Comparison of ENCODE assay signal across 13 mouse cellular contexts in the genomic region with DNA sequence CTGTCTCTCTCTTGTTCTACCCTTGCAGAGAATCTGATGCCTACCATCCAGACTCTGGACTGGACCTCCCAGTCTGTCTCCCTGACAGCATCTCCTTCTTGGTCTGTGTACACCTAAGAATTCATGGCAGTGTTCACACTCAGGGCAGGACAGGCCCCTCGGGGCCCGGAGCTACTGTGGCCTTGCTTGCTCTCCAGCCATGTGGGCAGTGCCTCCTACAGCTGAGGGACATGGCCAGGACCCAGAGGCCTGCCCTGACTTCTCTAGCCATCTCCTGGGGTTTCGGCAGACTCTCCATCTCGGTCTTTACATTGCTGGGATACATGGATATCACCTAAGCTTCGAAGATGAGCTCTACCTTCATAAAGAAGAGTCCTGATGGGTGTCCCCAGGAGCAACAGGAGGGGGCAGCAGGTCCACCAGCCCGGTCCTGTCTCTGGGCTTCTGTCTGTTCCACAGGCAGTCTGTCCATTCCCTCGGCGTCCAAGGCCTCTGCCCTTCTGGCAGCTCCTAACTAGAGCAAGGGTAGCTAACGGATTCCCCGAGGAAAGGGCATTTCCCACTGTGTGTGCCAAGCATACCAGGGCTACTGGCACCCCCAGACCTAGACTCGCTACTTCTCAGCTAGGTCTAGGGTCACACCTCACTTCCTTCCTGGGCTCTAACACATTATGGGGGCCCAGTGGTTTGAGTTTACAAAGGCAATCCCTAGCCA. TPM values are rescaled to one million over a fixed set of nuclear protein-coding genes. Genes with fewer than 3 reads are reported as not detected.
DNase-seq lines count a peak whose midpoint lies in the region; ATAC-seq and TF ChIP-seq lines count a peak whose summit lies in the region.
"Had no signal": no experiment of that assay in that cellular context is flagged by ENCODE, and none has a peak within 500 bp of the region (broad histone marks: within the 10 kb centered on the region; RNA-seq: fewer than 3 reads in every experiment).

No protein-coding gene starts in this region.

- no peaks in the 10 kb centered on the region for H3K9me3 ChIP-seq in heart, embryonic 12.5 days (replicated peaks)
- H3K9me3 ChIP-seq in liver, postnatal 0 days (ENCODE audit: low read length) = no peaks in the 10 kb centered on the region
- H3K9me3 ChIP-seq in embryonic facial prominence, embryonic 13.5 days = no peaks in the 10 kb centered on the region
- H3K9me3 ChIP-seq in stomach, postnatal 0 days (ENCODE audit: control insufficient read depth, low read length) = no peaks in the 10 kb centered on the region
- H3K9me3 ChIP-seq: liver, embryonic 13.5 days; midbrain, embryonic 10.5 days had no signal

- H3K27me3 ChIP-seq in heart, embryonic 12.5 days (replicated peaks) = no peaks in the 10 kb centered on the region
- no peaks in the 10 kb centered on the region for H3K27me3 ChIP-seq in liver, adult 2 months (ENCODE audit: control insufficient read depth, insufficient read depth, low read length)
- H3K27me3 ChIP-seq in liver, postnatal 0 days (ENCODE audit: insufficient read depth, low read length) = no peaks in the 10 kb centered on the region
- H3K27me3 ChIP-seq in embryonic facial prominence, embryonic 13.5 days = no peaks in the 10 kb centered on the region
- no peaks in the 10 kb centered on the region for H3K27me3 ChIP-seq in stomach, postnatal 0 days (ENCODE audit: control insufficient read depth, insufficient read depth, low read length)

- peaks cover 12% of the 10 kb centered on the region; the same call in 1 of the 2 replicates for H3K79me2 ChIP-seq in liver, adult 2 months (ENCODE audit: control insufficient read depth, insufficient read depth, low read length)

- no peak for DNase-seq in heart, postnatal 4 days
- DNase-seq in liver, adult 2 months (ENCODE audit: extremely low read depth, low read depth, low spot score) = peak; percentile 45
- no peak for DNase-seq in liver, postnatal 0 days
- DNase-seq in lung, postnatal 14 days = no peak
- DNase-seq in stomach, postnatal 0 days (ENCODE audit: low spot score) = no peak
- DNase-seq: cerebellum, postnatal 10 days; embryo, embryonic 11 days; kidney, adult 2 months; liver, embryonic 13.5 days had no signal

- no peak for TF ChIP-seq CTCF in liver, adult 2 months (IDR thresholded peaks at IDR 0.05; ENCODE audit: low read depth, low read length)
- TF ChIP-seq CTCF in liver, postnatal 0 days (IDR thresholded peaks at IDR 0.05; ENCODE audit: low read depth) = no peak
- TF ChIP-seq CTCF in stomach, postnatal 0 days (IDR thresholded peaks at IDR 0.05; ENCODE audit: low read depth) = no peak

- TF ChIP-seq EP300 in liver, postnatal 0 days (IDR thresholded peaks at IDR 0.05; ENCODE audit: low read depth) = no peak
- no peak for TF ChIP-seq EP300 in stomach, postnatal 0 days (optimal IDR thresholded peaks at IDR 0.05)

- H3K36me3 ChIP-seq in heart, embryonic 12.5 days = peaks cover 17% of the 10 kb centered on the region
- H3K36me3 ChIP-seq in liver, adult 2 months (ENCODE audit: control insufficient read depth, insufficient read depth, low read length) = no peaks in the 10 kb centered on the region
- H3K36me3 ChIP-seq in liver, postnatal 0 days (replicated peaks; ENCODE audit: insufficient read depth, low read length) = no peaks in the 10 kb centered on the region
- peaks cover 14% of the 10 kb centered on the region for H3K36me3 ChIP-seq in embryonic facial prominence, embryonic 13.5 days
- no peaks in the 10 kb centered on the region for H3K36me3 ChIP-seq in stomach, postnatal 0 days (ENCODE audit: control insufficient read depth, insufficient read depth, low read length)
- H3K36me3 ChIP-seq: liver, embryonic 13.5 days had no signal

- no peak overlapping the region for H3K4me2 ChIP-seq in heart, embryonic 12.5 days
- no peak overlapping the region for H3K4me2 ChIP-seq in liver, postnatal 0 days (ENCODE audit: low read depth, low read length)
- peak overlapping the region; percentile 55; the same call in 1 of the 2 replicates for H3K4me2 ChIP-seq in embryonic facial prominence, embryonic 13.5 days
- no peak overlapping the region for H3K4me2 ChIP-seq in stomach, postnatal 0 days (replicated peaks; ENCODE audit: low read depth)
- H3K4me2 ChIP-seq: liver, embryonic 13.5 days had no signal

- WGBS in heart, embryonic 12.5 days = 85% methylated on average over 11 of the region's 11 CpGs
- 82% methylated on average over 11 of the region's 11 CpGs for WGBS in liver, adult 2 months
- WGBS in liver, postnatal 0 days (ENCODE audit: insufficient replicate concordance) = 73% methylated on average over 11 of the region's 11 CpGs
- WGBS in embryonic facial prominence, embryonic 13.5 days = 91% methylated on average over 11 of the region's 11 CpGs
- 88% methylated on average over 11 of the region's 11 CpGs for WGBS in stomach, postnatal 0 days

- no peak overlapping the region for H3K4me3 ChIP-seq in heart, embryonic 12.5 days
- H3K4me3 ChIP-seq in liver, adult 2 months (ENCODE audit: insufficient read depth, low read depth, low read length) = no peak overlapping the region
- H3K4me3 ChIP-seq in liver, postnatal 0 days (ENCODE audit: low read depth, low read length) = no peak overlapping the region
- no peak overlapping the region for H3K4me3 ChIP-seq in embryonic facial prominence, embryonic 13.5 days
- H3K4me3 ChIP-seq in stomach, postnatal 0 days (ENCODE audit: low read depth, low read length) = no peak overlapping the region
- H3K4me3 ChIP-seq: liver, embryonic 13.5 days; midbrain, embryonic 10.5 days had no signal

- H3K4me1 ChIP-seq in heart, embryonic 12.5 days (replicated peaks) = peaks cover 99% of the 10 kb centered on the region
- peaks cover 14% of the 10 kb centered on the region for H3K4me1 ChIP-seq in liver, adult 2 months (ENCODE audit: control insufficient read depth, insufficient read depth, low read length)
- H3K4me1 ChIP-seq in liver, postnatal 0 days (ENCODE audit: insufficient read depth) = peaks cover 17% of the 10 kb centered on the region
- H3K4me1 ChIP-seq in embryonic facial prominence, embryonic 13.5 days = peaks cover 96% of the 10 kb centered on the region
- peaks cover 30% of the 10 kb centered on the region for H3K4me1 ChIP-seq in stomach, postnatal 0 days (replicated peaks; ENCODE audit: control insufficient read depth, insufficient read depth)

- ATAC-seq in heart, embryonic 12.5 days (ENCODE audit: insufficient number of reproducible peaks, low FRiP score) = no peak
- ATAC-seq in liver, postnatal 0 days = no peak
- no peak for ATAC-seq in embryonic facial prominence, embryonic 13.5 days (ENCODE audit: insufficient number of reproducible peaks, insufficient read depth, low FRiP score, low TSS enrichment, low read depth)
- no peak for ATAC-seq in stomach, postnatal 0 days (ENCODE audit: low FRiP score, low TSS enrichment)
- ATAC-seq: hindbrain, postnatal 0 days had no signal

- no peak for TF ChIP-seq POLR2A in liver, adult 2 months (IDR thresholded peaks at IDR 0.05; ENCODE audit: extremely low read depth, insufficient read depth, low read length)

- peak overlapping the region; percentile 35; the same call in 1 of the 2 replicates for H3K9ac ChIP-seq in heart, embryonic 12.5 days
- no peak overlapping the region for H3K9ac ChIP-seq in liver, adult 2 months (ENCODE audit: low read depth, low read length)
- H3K9ac ChIP-seq in liver, postnatal 0 days (replicated peaks) = no peak overlapping the region
- no peak overlapping the region; the same call in 1 of the 2 replicates for H3K9ac ChIP-seq in embryonic facial prominence, embryonic 13.5 days
- H3K9ac ChIP-seq in stomach, postnatal 0 days (ENCODE audit: low read length) = no peak overlapping the region
- H3K9ac ChIP-seq: liver, embryonic 13.5 days had no signal

- peak overlapping the region; percentile 88 for H3K27ac ChIP-seq in heart, embryonic 12.5 days (ENCODE audit: poor library complexity, severe bottlenecking)
- H3K27ac ChIP-seq in liver, adult 2 months (replicated peaks; ENCODE audit: insufficient read depth, low read depth, low read length) = no peak overlapping the region
- H3K27ac ChIP-seq in liver, postnatal 0 days (ENCODE audit: low read depth) = no peak overlapping the region
- peak overlapping the region; percentile 98 for H3K27ac ChIP-seq in embryonic facial prominence, embryonic 13.5 days
- H3K27ac ChIP-seq in stomach, postnatal 0 days (replicated peaks) = no peak overlapping the region
- H3K27ac ChIP-seq: hindbrain, postnatal 0 days; liver, embryonic 13.5 days had no signal

RNA-seq across cellular contexts. Expression of gene Smad6, which starts 49.1 kb away (rescaled TPM):
- 56.2 and 62.8 TPM in 2 replicates for polyA plus RNA-seq in heart, embryonic 12.5 days (2016; fragmentation: Nextera tagmentation; extraction: Ambion mirVana)
- total RNA-seq in heart, postnatal 4 days (2021) = 10 to 100 TPM; 18.5 to 20.1 TPM
- total RNA-seq in liver, adult 2 months (2014; rRNA removed) = 4.1 and 6.0 TPM in 2 replicates
- polyA plus RNA-seq in liver, adult 2 months (2012; rRNA removed) = 11.4 and 12.6 TPM in 2 replicates
- polyA plus RNA-seq in liver, postnatal 0 days (2015; fragmentation: Nextera tagmentation; extraction: Ambion mirVana) = 1.8 and 2.9 TPM in 2 replicates
- 16.7 and 17.4 TPM in 2 replicates for polyA plus RNA-seq in embryonic facial prominence, embryonic 13.5 days (2015; fragmentation: Nextera tagmentation; extraction: Ambion mirVana)
- polyA plus RNA-seq in stomach, postnatal 0 days (2015; fragmentation: Nextera tagmentation; extraction: Ambion mirVana) = 6.0 and 7.3 TPM in 2 replicates

Comparison
In these comparisons a context has a peak if more than half of its experiments do, and no peak if none do; other contexts are left out.
1. H3K27ac ChIP-seq: peak in heart, embryonic 12.5 days (single experiment) and embryonic facial prominence, embryonic 13.5 days (single experiment); none in liver, adult 2 months (single experiment), liver, postnatal 0 days (single experiment) and stomach, postnatal 0 days (single experiment).